Mouse (Mus musculus) CH12.LX (cell line): ENCODE measurements around the gene 1600014C23Rik.

Experiments
- BHLHE40 ChIP-seq: IDR thresholded peaks from 2 replicates; pipeline ENCODE4 v1.6.1; 2011; ENCODE audit warnings: mild to moderate bottlenecking, low read depth, low read length, improper control_type of control experiment
- CTCF ChIP-seq, 2 experiments: IDR thresholded peaks in 1 of 2; conservative IDR thresholded peaks in 1 of 2; 2 replicates each; pipeline ENCODE4 v1.5.1; 2011 to 2012; ENCODE audit warnings: low read depth in 2 of 2, low read length in 2 of 2, improper control_type of control experiment in 1 of 2, inconsistent platforms in 1 of 2, mild to moderate bottlenecking in 1 of 2, moderate library complexity in 1 of 2
- EP300 ChIP-seq: IDR thresholded peaks from 2 replicates; pipeline ENCODE4 v1.6.1; 2011; ENCODE audit warnings: low read length, improper control_type of control experiment
- IRF4 ChIP-seq: IDR thresholded peaks from 2 replicates; pipeline ENCODE4 v1.6.1; 2014; ENCODE audit warnings: low read depth, mild to moderate bottlenecking, inconsistent platforms, low read length, improper control_type of control experiment
- MAX ChIP-seq: IDR thresholded peaks from 2 replicates; pipeline ENCODE4 v1.6.1; 2011; ENCODE audit warnings: low read length, improper control_type of control experiment
- MYC ChIP-seq: IDR thresholded peaks from 2 replicates; pipeline ENCODE4 v1.6.1; 2011; ENCODE audit warnings: low read depth, mild to moderate bottlenecking, improper control_type of control experiment, low read length
- NRF1 ChIP-seq: IDR thresholded peaks from 2 replicates; pipeline ENCODE4 v1.6.1; 2014; ENCODE audit warnings: low read depth, mild to moderate bottlenecking, inconsistent platforms, low read length, improper control_type of control experiment, moderate library complexity
- POLR2A ChIP-seq: IDR thresholded peaks from 2 replicates; pipeline ENCODE4 v1.6.1; 2011; ENCODE audit warnings: low read depth, mild to moderate bottlenecking, improper control_type of control experiment, low read length
- RCOR1 ChIP-seq: conservative IDR thresholded peaks from 2 replicates; pipeline ENCODE4 v1.6.1; 2012; ENCODE audit warnings: low read depth, mild to moderate bottlenecking, inconsistent platforms, low read length, improper control_type of control experiment
- SMC3 ChIP-seq: IDR thresholded peaks from 2 replicates; pipeline ENCODE4 v1.6.1; 2011; ENCODE audit warnings: low read depth, low read length, improper control_type of control experiment

- no peak for TF ChIP-seq EP300
- no peak for TF ChIP-seq POLR2A
- TF ChIP-seq RCOR1, result no peak
- TF ChIP-seq IRF4, result no peak
- no peak for TF ChIP-seq CTCF (conservative IDR thresholded peaks at IDR 0.05 in 1 of 2, IDR thresholded peaks at IDR 0.05 in 1 of 2; ENCODE audit: low read depth in 2 of 2, low read length in 2 of 2)
- no peak for TF ChIP-seq MYC
- TF ChIP-seq MAX, result no peak
- no peak for TF ChIP-seq NRF1
- TF ChIP-seq BHLHE40, result no peak
- no peak for TF ChIP-seq SMC3
Measured at GRCm38 (mm10) chr17:45692159-45692558, 41.5 kb downstream of the 1600014C23Rik start.
